Mouse (Mus musculus): Measurements from ENCODE around the gene Calhm2. TPM values are rescaled to one million over a fixed set of nuclear protein-coding genes. Genes with fewer than 3 reads are reported as not detected.

Gene Calhm2
- total RNA-seq, 4 experiments from 2014 or later = 4.6 to 8.8 (median 7.5) TPM

DNA sequence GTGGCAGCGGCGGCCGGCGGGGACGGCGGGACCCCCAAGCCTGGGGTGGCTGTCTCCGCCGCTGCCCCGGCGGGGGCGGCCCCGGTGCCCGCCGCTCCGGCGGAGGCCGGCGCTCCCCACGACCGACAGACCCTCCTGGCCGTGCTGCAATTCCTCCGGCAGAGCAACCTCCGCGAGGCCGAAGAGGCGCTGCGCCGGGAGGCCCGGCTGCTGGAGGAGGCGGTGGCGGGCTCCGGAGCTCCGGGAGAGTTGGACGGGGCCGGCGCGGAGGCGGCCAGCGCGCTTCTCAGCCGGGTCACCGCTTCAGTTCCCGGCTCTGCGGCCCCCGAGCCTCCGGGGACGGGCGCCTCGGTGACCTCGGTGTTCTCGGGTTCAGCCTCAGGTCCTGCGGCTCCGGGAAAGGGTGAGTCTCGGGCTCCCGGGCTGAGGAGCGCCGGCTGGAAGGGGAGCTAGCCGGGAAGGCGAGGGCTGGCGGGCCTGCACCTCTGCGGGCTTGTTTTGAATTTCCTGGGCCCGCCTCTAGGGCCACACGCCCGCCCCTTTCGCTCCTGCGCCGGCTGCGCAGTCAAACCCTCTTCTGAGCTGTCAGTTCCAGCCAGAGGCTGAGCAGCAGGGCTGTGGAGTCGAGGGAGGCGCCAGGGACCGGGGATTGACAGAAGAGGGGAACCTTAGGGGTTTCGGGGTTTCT lies 70.0 kb downstream of the Calhm2 start:
- peak; percentile 82 for DNase-seq

DNA sequence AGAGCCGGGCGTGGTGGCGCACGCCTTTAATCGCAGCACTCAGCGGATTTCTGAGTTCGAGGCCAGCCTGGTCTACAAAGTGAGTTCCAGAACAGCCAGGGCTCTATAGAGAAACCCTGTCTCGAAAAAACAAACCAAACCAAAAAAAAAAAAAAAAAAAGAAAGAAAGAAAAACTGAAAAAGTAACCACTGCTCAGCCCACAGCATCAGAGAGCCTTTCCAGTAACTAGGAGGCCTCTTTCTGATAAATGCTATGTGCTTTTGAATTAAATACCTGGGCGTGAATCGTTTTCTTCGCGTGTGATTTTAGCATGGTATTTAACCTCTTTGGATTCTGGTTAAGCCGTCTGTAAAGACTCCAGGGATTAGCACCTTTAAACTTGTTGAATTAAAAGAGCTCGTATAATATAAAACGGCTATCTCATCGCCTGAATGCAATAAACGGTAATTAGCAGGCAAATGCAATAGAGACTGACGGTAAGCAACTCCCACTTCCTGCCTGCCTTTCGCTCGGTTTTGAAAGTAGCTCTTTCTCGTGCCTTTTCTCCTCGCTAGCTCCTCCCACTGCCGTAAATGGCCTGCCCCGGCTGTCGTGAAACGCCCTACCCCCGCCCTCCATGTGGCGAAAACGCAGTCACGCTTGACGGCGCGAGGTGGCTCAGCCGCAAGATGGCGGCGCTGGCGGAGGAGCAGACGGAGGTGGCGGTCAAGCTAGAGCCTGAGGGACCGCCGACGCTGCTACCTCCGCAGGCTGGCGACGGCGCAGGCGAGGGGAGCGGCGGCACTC lies 70.8 kb downstream of the Calhm2 start, which contains the start of gene Taf5:
Gene Taf5, plus strand, starts transcription at position 651 of the 787 bp plus-strand sequence.
- peak; percentile 96 for DNase-seq

DNA sequence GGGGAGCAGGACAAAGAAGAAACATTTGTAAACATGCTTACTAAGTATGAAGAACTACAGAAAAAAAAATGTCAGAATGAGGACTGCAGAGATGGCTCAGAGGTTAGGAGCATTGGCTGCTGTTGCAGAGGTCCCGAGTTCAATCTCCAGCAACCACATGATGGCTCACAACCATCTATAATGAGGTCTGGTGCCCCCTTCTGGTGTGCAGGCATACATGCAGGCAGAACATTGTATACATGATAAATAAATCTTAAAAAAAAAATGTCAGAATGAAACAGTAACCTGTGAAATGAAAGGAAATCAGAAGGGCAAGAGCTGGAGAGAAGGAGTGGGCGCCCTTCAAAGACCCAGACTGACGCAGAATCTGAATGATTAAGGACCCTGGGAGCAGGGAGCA lies 72.2 kb downstream of the Calhm2 start:
- no peak for DNase-seq

DNA sequence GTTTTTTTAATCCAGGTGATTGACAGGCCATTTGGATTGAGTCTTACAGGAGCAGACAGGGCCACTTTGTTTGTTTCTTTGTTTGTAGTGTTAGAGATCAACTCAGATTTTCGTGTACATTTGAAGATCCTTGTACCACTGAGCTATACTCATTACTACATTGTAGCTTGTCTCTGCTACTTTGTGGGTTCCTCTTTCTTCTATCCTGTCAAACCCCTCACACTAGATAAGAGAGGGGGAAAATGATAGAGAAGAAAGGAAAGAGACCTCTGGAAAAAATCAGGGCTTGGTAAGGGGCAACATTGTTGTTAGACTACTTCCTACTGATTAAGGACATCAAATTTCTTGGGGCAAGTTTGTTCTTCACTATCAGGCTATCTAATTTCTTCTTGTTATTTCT lies 80.4 kb downstream of the Calhm2 start:
- no peak for DNase-seq

Other genes with a start within 250 kb of the Calhm2 start
- gene Ina, start 123.6 kb downstream of the Calhm2 start, total RNA-seq (2022) = 1 to 10 TPM; 6.1 to 9.9 (median 7.6) TPM
- gene Nt5c2, start 123.1 kb downstream of the Calhm2 start, total RNA-seq (2022) = 10 to 100 TPM; 44.2 to 83.0 (median 65.5) TPM
- gene Pcgf6, start 87.4 kb downstream of the Calhm2 start, total RNA-seq (2022) = 10 to 100 TPM; 11.7 to 19.9 (median 15.6) TPM
- 1 to 10 TPM; 2.5 to 4.2 (median 3.6) TPM for gene Taf5, start 70.5 kb downstream of the Calhm2 start, total RNA-seq (2022)
- 100 to 1,000 TPM; 366 to 588 (median 484) TPM for gene Usmg5, start 47.6 kb downstream of the Calhm2 start, total RNA-seq (2022)
- gene Pdcd11, start 47.5 kb downstream of the Calhm2 start, total RNA-seq (2022) = 10 to 100 TPM; 25.3 to 28.8 (median 26.4) TPM
- not detected for gene Calhm1, start 6.0 kb upstream of the Calhm2 start, total RNA-seq (2022)
- gene Calhm3, start 19.5 kb upstream of the Calhm2 start, total RNA-seq (2022) = not detected
- 10 to 100 TPM; 16.2 to 26.8 (median 22.2) TPM for gene Neurl1a, start 40.5 kb upstream of the Calhm2 start, total RNA-seq (2022)

All from adrenal gland, adult 8-10 months (tissue).